Mouse (Mus musculus) liver, embryonic 12.5 days (tissue): ENCODE results near the gene Hormad1. TPM values are rescaled to one million over a fixed set of nuclear protein-coding genes. Genes with fewer than 3 reads are reported as not detected.
"Not testable (repeated sequence)": the region's sequence is repeated elsewhere in the genome, so short reads cannot be mapped to it uniquely, and the experiment has no call there.

ENCODE experiments used
- ATAC-seq: fragments of 200-750 bp; cut with Nextera tagmentation; 2 replicates; pipeline ENCODE4 v1.8.0; 2017; ENCODE audit warnings: moderate number of reproducible peaks, mild to moderate bottlenecking, moderate library complexity
- H3K27ac ChIP-seq: fragments of 300-500 bp; sonication (generic); 2 replicates; pipeline ENCODE4 v1.5.1; 2016; ENCODE audit warnings: mild to moderate bottlenecking
- H3K27me3 ChIP-seq: fragments of 300-500 bp; sonication (generic); replicated peaks from 2 replicates; pipeline ENCODE4 v1.6.1; 2016; ENCODE audit warnings: mild to moderate bottlenecking, moderate library complexity
- H3K36me3 ChIP-seq: fragments of 300-500 bp; sonication (generic); 2 replicates; pipeline ENCODE4 v1.6.1; 2016; ENCODE audit warnings: mild to moderate bottlenecking, moderate library complexity
- H3K4me1 ChIP-seq: fragments of 300-500 bp; sonication (generic); 2 replicates; pipeline ENCODE4 v1.6.1; 2016
- H3K4me2 ChIP-seq: fragments of 300-500 bp; sonication (generic); 2 replicates; pipeline ENCODE4 v1.6.1; 2016; ENCODE audit warnings: mild to moderate bottlenecking, moderate library complexity
- H3K4me3 ChIP-seq: fragments of 300-500 bp; sonication (generic); 2 replicates; pipeline ENCODE4 v1.5.1; 2016; ENCODE audit warnings: mild to moderate bottlenecking, moderate library complexity
- H3K9ac ChIP-seq: fragments of 300-500 bp; sonication (generic); 2 replicates; pipeline ENCODE4 v1.6.1; 2016; ENCODE audit warnings: mild to moderate bottlenecking, moderate library complexity
- H3K9me3 ChIP-seq: fragments of 300-500 bp; sonication (generic); replicated peaks from 2 replicates; pipeline ENCODE4 v1.6.1; 2016; ENCODE audit warnings: mild to moderate bottlenecking, moderate library complexity
- WGBS: fragments of 180-500 bp; shearing (Covaris S2); methylation state at CpG from one replicate; pipeline ENCODE4 v1.1.7; 2016; ENCODE audit not compliant: insufficient replicate concordance; 5-methylcytosine and 5-hydroxymethylcytosine counted together
- polyA plus RNA-seq: library from polyadenylated mRNA; unstranded; fragments of >200 nt; fragmentation: Nextera tagmentation; extraction: Ambion mirVana; gene quantifications from 2 replicates; pipeline ENCODE4 v1.2.1, GENCODE M21; 2016

Hormad1 gene
- polyA plus RNA-seq, 1 experiment from 2014 or later: 0.08 TPM

DNA sequence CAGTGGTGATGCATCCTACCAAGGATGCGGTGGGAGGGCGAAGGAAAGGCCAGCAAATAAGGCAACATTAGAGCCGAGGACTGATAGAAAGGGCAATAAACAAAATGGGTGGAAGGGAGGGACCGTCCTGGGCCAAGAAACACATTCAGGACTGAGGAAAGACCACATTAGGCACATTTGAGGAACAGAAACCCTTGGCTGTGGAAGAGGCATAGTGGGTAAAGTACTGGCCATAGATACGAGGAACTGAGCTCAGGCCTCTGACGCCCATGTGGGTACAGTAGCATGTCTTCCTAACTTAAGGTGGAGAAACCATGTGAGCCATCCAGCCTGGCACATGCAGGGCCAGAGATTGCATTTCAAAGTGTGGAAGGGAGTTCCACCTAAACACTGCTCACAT, 29.7 kb upstream of the Hormad1 start:
- H3K27ac ChIP-seq: no peak overlapping the region
- no peak for ATAC-seq
- H3K9me3 ChIP-seq: no peaks in the 10 kb centered on the region
- H3K4me3 ChIP-seq: no peak overlapping the region
- H3K4me1 ChIP-seq: peaks cover 15% of the 10 kb centered on the region
- no peaks in the 10 kb centered on the region for H3K36me3 ChIP-seq
- no peak overlapping the region for H3K9ac ChIP-seq
- H3K27me3 ChIP-seq: peaks cover 14% of the 10 kb centered on the region; the same call in 1 of the 2 replicates
- WGBS: 67% methylated on average over 6 of the region's 6 CpGs
- H3K4me2 ChIP-seq: no peak overlapping the region

DNA sequence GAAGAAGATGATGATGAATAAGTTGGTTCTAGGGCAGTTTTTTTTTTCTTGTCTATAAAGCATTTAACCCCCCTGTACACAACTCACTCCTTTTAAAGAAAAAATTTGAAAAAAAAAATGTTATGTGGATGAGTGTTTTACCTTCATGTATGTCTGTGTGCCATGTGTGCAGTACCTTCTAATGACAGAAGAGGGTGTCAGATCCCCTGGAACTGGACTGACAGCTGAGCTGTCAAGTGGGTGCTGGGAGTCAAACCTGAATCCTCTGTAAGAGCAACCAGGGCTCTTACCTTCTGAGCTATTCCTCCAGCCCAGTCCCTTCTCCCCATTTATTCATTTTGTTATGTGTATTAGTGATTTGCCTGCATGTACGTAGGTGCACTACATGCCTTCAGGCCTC, 28.5 kb upstream of the Hormad1 start:
- Histone ChIP-seq H3K9me3 (0 out of 2 replicates have a peak, but pooled peaks cover 6% of the 10 kb centered on the region), H3K4me3 (no peak overlapping the region), H3K27ac (no peak overlapping the region), H3K4me2 (no peak overlapping the region), H3K36me3 (no peaks in the 10 kb centered on the region), H3K4me1 (peaks cover 12% of the 10 kb centered on the region), H3K9ac (no peak overlapping the region), H3K27me3 (peaks cover 14% of the 10 kb centered on the region; the same call in 1 of the 2 replicates)
- no peak for ATAC-seq
- 87% methylated on average over 1 of the region's 1 CpGs for WGBS

DNA sequence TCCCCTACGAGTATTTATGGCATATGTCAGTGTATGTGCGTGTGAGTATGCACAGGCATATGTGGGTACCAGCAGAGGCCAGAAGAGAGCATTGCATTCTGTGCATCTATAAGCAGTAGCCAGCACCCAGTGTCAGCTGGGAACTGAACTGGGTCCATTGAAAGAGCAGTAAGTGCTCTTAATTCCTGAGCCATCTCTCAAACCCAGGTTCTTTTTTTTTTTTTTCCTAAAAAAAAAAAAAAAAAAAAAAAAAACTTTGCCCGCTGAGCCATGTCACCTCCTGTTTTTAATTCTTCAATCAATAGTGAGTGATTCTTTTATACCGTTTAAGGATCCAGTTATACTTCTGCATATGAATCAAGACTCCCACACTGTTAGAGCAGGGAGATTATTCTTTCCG, 26.1 kb upstream of the Hormad1 start:
- H3K4me1 ChIP-seq: peaks cover 6% of the 10 kb centered on the region; the same call in 1 of the 2 replicates
- H3K36me3 ChIP-seq: no peaks in the 10 kb centered on the region
- H3K9ac ChIP-seq: no peak overlapping the region
- H3K4me3 ChIP-seq: no peak overlapping the region
- 0 out of 2 replicates have a peak, but pooled peaks cover 6% of the 10 kb centered on the region for H3K9me3 ChIP-seq
- H3K4me2 ChIP-seq: no peak overlapping the region
- ATAC-seq: no peak
- H3K27me3 ChIP-seq: peaks cover 20% of the 10 kb centered on the region
- 82% methylated on average over 5 of the region's 5 CpGs for WGBS
- no peak overlapping the region for H3K27ac ChIP-seq

DNA sequence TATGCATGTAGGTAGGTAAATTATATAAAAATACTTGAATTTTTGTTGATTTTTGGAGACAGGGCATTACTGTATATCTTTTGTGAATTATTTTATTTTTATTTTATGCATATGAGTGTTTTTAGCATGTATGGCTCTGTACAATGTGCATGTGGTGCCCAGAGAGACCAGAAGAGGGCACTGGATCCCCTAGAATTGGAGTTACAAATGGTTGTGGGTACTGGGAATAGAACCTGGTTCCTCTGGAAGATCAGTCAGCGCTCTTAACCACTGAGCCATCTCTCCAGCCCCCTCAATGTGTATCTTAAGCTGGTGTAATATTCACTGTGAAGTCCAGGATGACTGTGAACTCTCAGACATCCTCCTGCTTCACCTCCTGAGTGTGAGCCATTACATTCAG, 24.6 kb upstream of the Hormad1 start:
- H3K9me3 ChIP-seq: 0 out of 2 replicates have a peak, but pooled peaks cover 6% of the 10 kb centered on the region
- no peak overlapping the region for H3K4me2 ChIP-seq
- WGBS: 80% methylated on average over 1 of the region's 1 CpGs
- no peaks in the 10 kb centered on the region for H3K36me3 ChIP-seq
- peaks cover 6% of the 10 kb centered on the region; the same call in 1 of the 2 replicates for H3K4me1 ChIP-seq
- peaks cover 17% of the 10 kb centered on the region for H3K27me3 ChIP-seq
- H3K4me3 ChIP-seq: no peak overlapping the region
- H3K9ac ChIP-seq: no peak overlapping the region
- no peak for ATAC-seq
- H3K27ac ChIP-seq: no peak overlapping the region

DNA sequence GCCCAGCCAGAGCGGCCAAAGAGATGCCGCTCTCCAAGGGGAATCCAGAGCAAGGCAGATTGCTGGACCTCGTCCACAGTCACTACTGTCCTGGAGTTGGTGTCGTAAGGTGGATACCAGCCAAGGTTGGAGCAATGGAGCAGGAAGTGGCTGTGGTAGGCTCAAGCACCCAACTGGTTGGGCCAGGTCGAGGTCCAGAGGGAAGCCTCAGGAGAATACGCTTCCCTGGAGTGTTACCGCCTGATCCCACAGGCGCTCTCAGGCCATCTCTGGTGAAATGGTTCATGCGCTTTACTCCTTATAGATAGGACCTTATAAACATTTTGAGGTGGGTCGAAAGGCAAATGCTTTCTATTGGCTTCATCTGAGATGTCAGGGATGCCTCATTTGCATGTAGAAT, 20.5 kb upstream of the Hormad1 start:
- H3K27me3 ChIP-seq: peaks cover 15% of the 10 kb centered on the region
- H3K4me2 ChIP-seq: no peak overlapping the region

DNA sequence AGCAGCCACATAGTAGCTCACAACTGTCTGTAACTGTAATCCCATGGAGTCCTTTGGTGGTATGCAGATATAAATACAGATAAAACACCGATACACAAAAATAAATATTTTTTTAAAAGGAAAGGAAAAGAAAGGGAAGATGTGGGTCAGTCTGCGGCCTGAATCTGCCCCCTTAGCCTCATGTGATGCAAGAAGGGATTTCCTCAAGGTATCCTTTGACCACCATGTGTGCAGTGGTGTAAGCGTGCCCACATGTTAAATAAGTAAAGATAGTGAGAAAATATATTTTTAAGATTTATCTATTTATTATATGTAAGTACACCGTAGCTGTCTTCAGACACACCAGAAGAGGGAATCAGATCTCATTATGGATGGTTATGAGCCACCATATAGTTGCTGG, 19.6 kb upstream of the Hormad1 start:
- Histone ChIP-seq H3K4me2 (no peak overlapping the region), H3K4me1 (no peaks in the 10 kb centered on the region), H3K27me3 (peaks cover 21% of the 10 kb centered on the region), H3K4me3 (no peak overlapping the region), H3K9me3 (0 out of 2 replicates have a peak, but pooled peaks cover 6% of the 10 kb centered on the region), H3K27ac (no peak overlapping the region), H3K9ac (no peak overlapping the region), H3K36me3 (no peaks in the 10 kb centered on the region)
- 85% methylated on average over 4 of the region's 4 CpGs for WGBS
- no peak for ATAC-seq

More for the DNA sequence above, 20.5 kb upstream of the Hormad1 start:
- Histone ChIP-seq H3K9ac (no peak overlapping the region), H3K4me1 (no peaks in the 10 kb centered on the region), H3K27ac (no peak overlapping the region), H3K36me3 (no peaks in the 10 kb centered on the region), H3K4me3 (no peak overlapping the region), H3K9me3 (0 out of 2 replicates have a peak, but pooled peaks cover 6% of the 10 kb centered on the region)
- WGBS: 82% methylated on average over 10 of the region's 10 CpGs
- ATAC-seq: no peak

DNA sequence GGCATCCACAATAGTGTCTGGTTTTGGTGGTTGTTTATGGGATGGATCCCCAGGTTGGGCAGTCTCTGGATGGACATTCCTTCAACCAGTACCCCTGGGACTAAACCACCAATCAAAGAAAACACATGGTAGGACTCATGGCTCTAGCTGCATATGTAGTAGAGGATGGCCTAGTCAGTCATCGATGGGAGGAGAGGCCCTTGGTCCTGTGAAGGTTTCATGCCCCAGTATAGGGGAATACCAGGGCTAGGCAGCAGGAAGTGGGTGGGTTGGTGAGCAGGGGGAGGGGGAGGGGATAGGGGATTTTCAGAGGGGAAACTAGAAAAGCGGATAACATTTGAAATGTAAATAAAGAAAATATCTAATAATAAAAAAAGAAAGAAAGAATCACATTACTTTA, 18.3 kb upstream of the Hormad1 start:
- not testable (repeated sequence) for H3K9me3 ChIP-seq, H3K4me2 ChIP-seq, H3K36me3 ChIP-seq, ATAC-seq, H3K9ac ChIP-seq, H3K27ac ChIP-seq, H3K4me3 ChIP-seq, H3K4me1 ChIP-seq
- peaks cover 29% of the 10 kb centered on the region for H3K27me3 ChIP-seq
- 49% methylated on average over 2 of the region's 2 CpGs for WGBS

DNA sequence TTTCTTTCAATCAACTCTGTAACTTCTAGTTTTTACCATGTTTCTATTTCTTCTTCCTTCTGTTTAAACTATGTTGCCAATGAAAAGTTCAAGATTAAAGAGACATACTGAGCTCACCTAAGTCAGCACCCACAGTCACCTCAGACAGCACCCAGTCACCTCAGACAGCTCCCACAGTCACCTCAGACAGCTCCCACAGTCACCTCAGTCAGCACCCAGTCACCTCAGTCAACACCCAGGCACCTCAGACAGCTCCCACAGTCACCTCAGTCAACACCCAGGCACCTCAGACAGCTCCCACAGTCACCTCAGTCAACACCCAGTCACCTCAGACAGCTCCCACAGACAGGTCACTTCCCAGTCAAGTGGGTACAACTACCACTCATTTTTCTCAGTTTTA, 17.3 kb upstream of the Hormad1 start:
- no peaks in the 10 kb centered on the region for H3K9me3 ChIP-seq
- H3K9ac ChIP-seq: no peak overlapping the region
- H3K4me1 ChIP-seq: no peaks in the 10 kb centered on the region
- no peak for ATAC-seq
- H3K27me3 ChIP-seq: peaks cover 31% of the 10 kb centered on the region
- H3K36me3 ChIP-seq: no peaks in the 10 kb centered on the region
- no peak overlapping the region for H3K27ac ChIP-seq
- H3K4me3 ChIP-seq: no peak overlapping the region
- no peak overlapping the region for H3K4me2 ChIP-seq

DNA sequence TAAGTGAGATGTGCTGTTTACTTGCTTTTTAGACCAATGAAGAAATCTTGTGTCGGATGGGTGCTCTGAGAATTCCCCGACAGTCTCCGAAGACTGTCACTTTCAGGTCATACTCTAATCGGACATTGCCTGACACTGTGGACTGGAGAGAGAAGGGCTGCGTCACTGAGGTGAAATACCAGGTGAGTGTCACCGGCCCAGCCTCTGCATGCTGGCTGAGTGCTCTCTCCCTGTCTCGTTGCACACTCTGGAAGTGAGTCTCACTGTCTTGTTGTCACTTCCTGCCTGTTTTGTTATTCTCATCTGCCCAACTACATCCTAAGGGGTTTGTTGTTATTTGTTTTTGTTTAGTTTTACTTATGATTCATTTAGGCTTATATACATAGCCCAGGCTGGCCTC, 16.5 kb upstream of the Hormad1 start:
- ATAC-seq: no peak
- H3K27me3 ChIP-seq: peaks cover 23% of the 10 kb centered on the region
- no peaks in the 10 kb centered on the region for H3K4me1 ChIP-seq
- 63% methylated on average over 7 of the region's 7 CpGs for WGBS
- H3K4me3 ChIP-seq: no peak overlapping the region
- H3K36me3 ChIP-seq: no peaks in the 10 kb centered on the region
- H3K9ac ChIP-seq: no peak overlapping the region
- no peak overlapping the region for H3K27ac ChIP-seq
- no peak overlapping the region for H3K4me2 ChIP-seq
- H3K9me3 ChIP-seq: no peaks in the 10 kb centered on the region

DNA sequence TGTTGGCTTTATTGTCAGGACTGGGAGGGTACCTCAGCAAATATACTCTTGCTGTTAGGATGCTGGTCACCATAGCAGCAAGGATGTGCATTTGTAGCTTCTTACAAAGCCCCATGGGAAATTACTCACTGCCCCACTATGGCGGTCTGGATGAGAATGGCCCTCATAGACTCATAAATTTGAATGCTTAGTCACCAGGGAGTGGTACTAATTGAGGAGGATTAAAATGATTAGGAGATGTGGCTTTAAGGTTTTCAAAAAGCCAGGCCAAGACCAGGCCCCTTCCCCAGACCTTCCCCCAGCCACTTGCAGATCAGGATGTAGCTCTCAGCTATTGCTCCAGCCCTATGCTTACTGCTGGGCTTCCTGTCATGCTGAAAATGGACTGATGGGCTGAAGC, 9.3 kb upstream of the Hormad1 start:
- 64% methylated on average over 1 of the region's 1 CpGs for WGBS
- Histone ChIP-seq H3K9ac (no peak overlapping the region), H3K4me3 (no peak overlapping the region), H3K4me2 (no peak overlapping the region), H3K27ac (no peak overlapping the region), H3K36me3 (no peaks in the 10 kb centered on the region), H3K4me1 (peaks cover 6% of the 10 kb centered on the region; the same call in 1 of the 2 replicates), H3K27me3 (peaks cover 9% of the 10 kb centered on the region; the same call in 1 of the 2 replicates), H3K9me3 (no peaks in the 10 kb centered on the region)
- no peak for ATAC-seq

DNA sequence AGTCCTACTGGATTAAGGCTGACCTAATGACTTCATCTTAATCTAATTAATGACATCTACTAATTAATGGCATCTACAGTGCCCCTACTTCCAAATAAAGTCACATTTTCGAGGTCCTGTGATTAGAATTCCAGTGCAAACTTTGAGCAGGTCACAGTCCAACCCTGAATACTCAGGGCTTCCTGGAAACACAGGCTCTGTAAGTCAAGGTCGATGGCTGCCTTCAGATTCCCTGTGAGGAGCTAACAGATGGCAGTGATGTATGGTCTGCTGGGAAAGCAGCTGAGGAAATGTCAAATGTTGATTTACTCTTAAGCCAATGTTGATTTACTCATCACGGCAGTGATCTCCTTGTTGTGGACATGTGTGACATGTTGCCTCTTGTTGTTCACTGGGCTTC, 5.5 kb upstream of the Hormad1 start:
- Histone ChIP-seq H3K36me3 (no peaks in the 10 kb centered on the region), H3K4me2 (no peak overlapping the region), H3K27ac (no peak overlapping the region), H3K9ac (no peak overlapping the region), H3K27me3 (no peaks in the 10 kb centered on the region), H3K4me1 (peaks cover 6% of the 10 kb centered on the region; the same call in 1 of the 2 replicates), H3K4me3 (no peak overlapping the region), H3K9me3 (no peaks in the 10 kb centered on the region)
- ATAC-seq: no peak
- WGBS: 43% methylated on average over 3 of the region's 3 CpGs

DNA sequence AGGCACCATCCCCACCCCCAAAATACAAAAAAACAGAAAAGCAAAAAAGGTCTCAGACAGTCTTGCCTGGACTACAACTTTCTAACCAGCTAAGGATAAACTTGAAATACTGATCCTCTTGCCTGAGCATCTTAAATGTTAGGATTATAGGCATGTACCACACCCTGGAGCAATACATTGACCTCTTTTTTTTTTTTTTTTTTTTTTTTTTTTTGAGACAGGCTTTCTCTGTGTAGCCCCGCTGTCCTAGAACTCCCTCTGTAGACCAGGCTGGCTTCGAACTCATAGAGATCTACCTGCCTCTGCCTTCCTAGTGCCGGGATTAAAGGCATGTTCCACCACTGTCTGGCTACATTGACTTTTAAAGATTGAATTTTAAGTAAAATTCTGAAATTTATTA, 1.3 kb downstream of the Hormad1 start:
- H3K27me3 ChIP-seq: no peaks in the 10 kb centered on the region
- no peak overlapping the region for H3K27ac ChIP-seq
- no peak overlapping the region for H3K9ac ChIP-seq
- WGBS: 79% methylated on average over 3 of the region's 3 CpGs
- no peak overlapping the region for H3K4me3 ChIP-seq
- H3K4me2 ChIP-seq: no peak overlapping the region
- H3K4me1 ChIP-seq: no peaks in the 10 kb centered on the region
- H3K36me3 ChIP-seq: no peaks in the 10 kb centered on the region
- no peaks in the 10 kb centered on the region for H3K9me3 ChIP-seq
- no peak for ATAC-seq

DNA sequence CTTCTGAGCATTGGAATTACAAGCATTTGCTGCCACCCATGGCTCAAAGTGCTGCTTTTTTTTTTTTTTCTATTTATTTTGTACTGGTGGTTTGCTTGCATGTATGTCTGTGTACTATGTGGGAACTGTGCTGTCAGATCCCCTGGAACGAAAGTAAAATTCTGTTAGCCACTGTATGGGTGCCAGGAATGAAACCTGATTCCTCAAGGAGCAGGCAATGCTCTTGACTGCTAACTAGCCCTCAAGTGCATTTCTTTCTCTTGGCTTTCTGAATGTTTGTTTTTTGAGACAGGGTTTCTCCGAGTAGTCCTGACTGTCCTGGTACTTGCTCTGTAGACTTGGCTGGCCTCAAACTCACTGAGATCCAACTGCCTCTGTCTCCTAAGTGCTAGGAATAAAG, 2.3 kb downstream of the Hormad1 start:
- WGBS: 76% methylated on average over 2 of the region's 2 CpGs
- Histone ChIP-seq H3K9ac (no peak overlapping the region), H3K4me2 (no peak overlapping the region), H3K4me3 (no peak overlapping the region), H3K9me3 (no peaks in the 10 kb centered on the region), H3K4me1 (no peaks in the 10 kb centered on the region), H3K36me3 (no peaks in the 10 kb centered on the region), H3K27me3 (no peaks in the 10 kb centered on the region), H3K27ac (no peak overlapping the region)
- ATAC-seq: no peak
